Mouse (Mus musculus) lung, postnatal 0 days (tissue): ENCODE results near the gene Cap2. TPM values are rescaled to one million over a fixed set of nuclear protein-coding genes. Genes with fewer than 3 reads are reported as not detected.

ENCODE experiments used
- ATAC-seq: fragments of 200-750 bp; cut with Nextera tagmentation; 2 replicates; pipeline ENCODE4 v1.8.0; 2017; ENCODE audit warnings: moderate library complexity
- DNase-seq: peaks from one replicate; pipeline ENCODE4 v3.0.0-alpha.2; 2016; ENCODE audit warnings: low spot score
- H3K27ac ChIP-seq: fragments of 300-500 bp; sonication (generic); 2 replicates; pipeline ENCODE4 v1.5.1; 2014; ENCODE audit warnings: antibody characterized with exemption, mild to moderate bottlenecking, low read length, mixed read lengths
- H3K27me3 ChIP-seq: fragments of 300-500 bp; sonication (generic); replicated peaks from 2 replicates; pipeline ENCODE4 v1.6.1; 2014; ENCODE audit warnings: low read length, mixed read lengths; ENCODE audit not compliant: insufficient read depth
- H3K36me3 ChIP-seq: fragments of 300-500 bp; sonication (generic); 2 replicates; pipeline ENCODE4 v1.6.1; 2014; ENCODE audit warnings: low read length, mixed read lengths; ENCODE audit not compliant: insufficient read depth
- H3K4me1 ChIP-seq: fragments of 300-500 bp; sonication (generic); 2 replicates; pipeline ENCODE4 v1.6.1; 2014; ENCODE audit warnings: antibody characterized with exemption, low read depth, low read length, mixed read lengths; ENCODE audit not compliant: insufficient read depth
- H3K4me2 ChIP-seq: fragments of 300-500 bp; sonication (generic); replicated peaks from 2 replicates; pipeline ENCODE4 v1.6.1; 2014; ENCODE audit warnings: low read depth, mild to moderate bottlenecking, low read length, moderate library complexity, mixed read lengths
- H3K4me3 ChIP-seq: fragments of 300-500 bp; sonication (generic); 2 replicates; pipeline ENCODE4 v1.5.1; 2014; ENCODE audit warnings: low read depth, low read length
- H3K9ac ChIP-seq: fragments of 300-500 bp; sonication (generic); replicated peaks from 2 replicates; pipeline ENCODE4 v1.6.1; 2014; ENCODE audit warnings: low read depth, mild to moderate bottlenecking
- H3K9me3 ChIP-seq: fragments of 300-500 bp; sonication (generic); 2 replicates; pipeline ENCODE4 v1.6.1; 2016; ENCODE audit warnings: low read length, mixed read lengths
- CTCF ChIP-seq: IDR thresholded peaks from 2 replicates; pipeline ENCODE4 v1.5.1; 2016; ENCODE audit warnings: antibody characterized with exemption, mild to moderate bottlenecking
- EP300 ChIP-seq: IDR thresholded peaks from 2 replicates; pipeline ENCODE4 v1.6.1; 2016; ENCODE audit warnings: antibody characterized with exemption, mild to moderate bottlenecking, control low read depth
- WGBS: fragments of 180-500 bp; shearing (Covaris S2); extraction: QIAGEN DNeasy Blood & Tissue Kit; methylation state at CpG from one replicate; pipeline ENCODE4 v1.1.7; 2014; 5-methylcytosine and 5-hydroxymethylcytosine counted together
- polyA plus RNA-seq: library from polyadenylated mRNA; unstranded; fragments of >200 nt; fragmentation: Nextera tagmentation; extraction: Ambion mirVana; gene quantifications from 2 replicates; pipeline ENCODE4 v1.2.1, GENCODE M21; 2015

The Cap2 gene
- polyA plus RNA-seq, 1 experiment from 2014 or later = 5.8 TPM

GRCm38 (mm10) chr13:46546846-46547245 is 45.2 kb downstream of the Cap2 start:
- no peak overlapping the region for H3K9ac ChIP-seq
- no peak for ATAC-seq
- H3K4me1 ChIP-seq = no peaks in the 10 kb centered on the region
- TF ChIP-seq CTCF = no peak
- no peak for TF ChIP-seq EP300
- no peak for DNase-seq
- H3K9me3 ChIP-seq = no peaks in the 10 kb centered on the region
- no peak overlapping the region for H3K4me2 ChIP-seq
- no peak overlapping the region for H3K27ac ChIP-seq
- 87% methylated on average over 4 of the region's 4 CpGs for WGBS
- no peaks in the 10 kb centered on the region for H3K27me3 ChIP-seq
- H3K4me3 ChIP-seq = no peak overlapping the region
- H3K36me3 ChIP-seq = no peaks in the 10 kb centered on the region

GRCm38 (mm10) chr13:46547253-46547652 is 45.6 kb downstream of the Cap2 start:
- 22% methylated on average over 1 of the region's 1 CpGs for whole genome bisulfite sequencing
- no peaks in the 10 kb centered on the region for H3K9me3 ChIP-seq
- H3K27me3 ChIP-seq = no peaks in the 10 kb centered on the region
- no peak overlapping the region for H3K9ac ChIP-seq
- TF ChIP-seq CTCF (no peak), EP300 (no peak)
- DNase-seq (peak; percentile 8), ATAC-seq (no peak)
- no peak overlapping the region for H3K4me2 ChIP-seq
- H3K36me3 ChIP-seq = no peaks in the 10 kb centered on the region
- no peaks in the 10 kb centered on the region for H3K4me1 ChIP-seq
- H3K4me3 ChIP-seq = no peak overlapping the region
- no peak overlapping the region for H3K27ac ChIP-seq

- no peak overlapping the region for H3K4me3 ChIP-seq
- TF ChIP-seq CTCF (no peak), EP300 (no peak)
- ATAC-seq = no peak
- no peak overlapping the region for H3K4me2 ChIP-seq
- DNase-seq = no peak
- H3K36me3 ChIP-seq = no peaks in the 10 kb centered on the region
- no peak overlapping the region for H3K27ac ChIP-seq
- no peaks in the 10 kb centered on the region for H3K9me3 ChIP-seq
- no peaks in the 10 kb centered on the region for H3K27me3 ChIP-seq
- 74% methylated on average over 8 of the region's 8 CpGs for WGBS
- H3K9ac ChIP-seq = no peak overlapping the region
- H3K4me1 ChIP-seq = no peaks in the 10 kb centered on the region
These were observed 46.5 kb downstream of the Cap2 start for GRCm38 (mm10) chr13:46548132-46548531.

- WGBS = 72% methylated on average over 5 of the region's 5 CpGs
- DNase-seq (no peak), ATAC-seq (no peak)
- Histone ChIP-seq H3K36me3 (no peaks in the 10 kb centered on the region), H3K9ac (no peak overlapping the region), H3K4me2 (no peak overlapping the region), H3K4me3 (no peak overlapping the region), H3K9me3 (no peaks in the 10 kb centered on the region), H3K4me1 (no peaks in the 10 kb centered on the region), H3K27me3 (no peaks in the 10 kb centered on the region), H3K27ac (no peak overlapping the region)
- TF ChIP-seq EP300 (no peak), CTCF (no peak)
These were observed 47.0 kb downstream of the Cap2 start for GRCm38 (mm10) chr13:46548600-46549179.

- Histone ChIP-seq H3K4me1 (no peaks in the 10 kb centered on the region), H3K27me3 (no peaks in the 10 kb centered on the region), H3K4me3 (no peak overlapping the region), H3K9ac (no peak overlapping the region), H3K9me3 (no peaks in the 10 kb centered on the region), H3K27ac (no peak overlapping the region), H3K4me2 (no peak overlapping the region), H3K36me3 (no peaks in the 10 kb centered on the region)
- DNase-seq = no peak
- TF ChIP-seq EP300 (no peak), CTCF (no peak)
- WGBS = 86% methylated on average over 10 of the region's 10 CpGs
- ATAC-seq = no peak
These were observed 49.0 kb downstream of the Cap2 start for GRCm38 (mm10) chr13:46550627-46551026.

GRCm38 (mm10) chr13:46554736-46555135 is 53.1 kb downstream of the Cap2 start:
- DNase-seq (no peak), ATAC-seq (no peak)
- H3K4me3 ChIP-seq = no peak overlapping the region
- no peaks in the 10 kb centered on the region for H3K4me1 ChIP-seq
- no peaks in the 10 kb centered on the region for H3K36me3 ChIP-seq
- H3K9me3 ChIP-seq = no peaks in the 10 kb centered on the region
- no peaks in the 10 kb centered on the region for H3K27me3 ChIP-seq
- TF ChIP-seq CTCF (no peak), EP300 (no peak)
- WGBS = 82% methylated on average over 9 of the region's 9 CpGs
- H3K9ac ChIP-seq = no peak overlapping the region
- no peak overlapping the region for H3K27ac ChIP-seq
- no peak overlapping the region for H3K4me2 ChIP-seq

- Histone ChIP-seq H3K4me1 (no peaks in the 10 kb centered on the region), H3K4me3 (no peak overlapping the region), H3K36me3 (no peaks in the 10 kb centered on the region), H3K9me3 (no peaks in the 10 kb centered on the region), H3K27ac (no peak overlapping the region), H3K4me2 (no peak overlapping the region), H3K9ac (no peak overlapping the region), H3K27me3 (no peaks in the 10 kb centered on the region)
- WGBS = 84% methylated on average over 5 of the region's 5 CpGs
- ATAC-seq (no peak), DNase-seq (no peak)
- no peak for TF ChIP-seq EP300
- no peak for TF ChIP-seq CTCF
These were observed 64.3 kb downstream of the Cap2 start for GRCm38 (mm10) chr13:46565913-46566312.
